Mouse (Mus musculus) intestine, postnatal 0 days (tissue): ENCODE data around the gene Mterf4. TPM values are rescaled to one million over a fixed set of nuclear protein-coding genes. Genes with fewer than 3 reads are reported as not detected.

ENCODE experiments used
- ATAC-seq: fragments of 200-750 bp; cut with Nextera tagmentation; 2 replicates; pipeline ENCODE4 v1.8.0; 2017; ENCODE audit warnings: mild to moderate bottlenecking, moderate TSS enrichment, moderate library complexity
- H3K27ac ChIP-seq: fragments of 300-500 bp; sonication (generic); 2 replicates; pipeline ENCODE4 v1.5.1; 2014; ENCODE audit warnings: mild to moderate bottlenecking, low read depth, low read length, moderate library complexity
- H3K27me3 ChIP-seq: fragments of 300-500 bp; sonication (generic); replicated peaks from 2 replicates; pipeline ENCODE4 v1.6.1; 2014; ENCODE audit warnings: low read length, mixed read lengths; ENCODE audit not compliant: control insufficient read depth, insufficient read depth
- H3K36me3 ChIP-seq: fragments of 300-500 bp; sonication (generic); 2 replicates; pipeline ENCODE4 v1.6.1; 2014; ENCODE audit warnings: mild to moderate bottlenecking, moderate library complexity; ENCODE audit not compliant: control insufficient read depth, insufficient read depth
- H3K4me1 ChIP-seq: fragments of 300-500 bp; sonication (generic); replicated peaks from 2 replicates; pipeline ENCODE4 v1.6.1; 2014; ENCODE audit warnings: antibody characterized with exemption, low read length, mixed read lengths; ENCODE audit not compliant: control insufficient read depth, insufficient read depth
- H3K4me2 ChIP-seq: fragments of 300-500 bp; sonication (generic); replicated peaks from 2 replicates; pipeline ENCODE4 v1.6.1; 2014; ENCODE audit warnings: low read depth, mild to moderate bottlenecking, moderate library complexity
- H3K4me3 ChIP-seq: fragments of 300-500 bp; sonication (generic); 2 replicates; pipeline ENCODE4 v1.5.1; 2014; ENCODE audit warnings: low read depth, low read length
- H3K9ac ChIP-seq: fragments of 300-500 bp; sonication (generic); 2 replicates; pipeline ENCODE4 v1.6.1; 2014; ENCODE audit warnings: mild to moderate bottlenecking, low read depth, low read length
- H3K9me3 ChIP-seq: fragments of 300-500 bp; sonication (generic); 2 replicates; pipeline ENCODE4 v1.6.1; 2016; ENCODE audit warnings: mixed run types; ENCODE audit not compliant: control insufficient read depth
- CTCF ChIP-seq: sonication (generic); IDR thresholded peaks from 2 replicates; pipeline ENCODE4 v1.5.1; 2016; ENCODE audit warnings: low read depth, mild to moderate bottlenecking, control low read depth, antibody characterized with exemption, moderate library complexity
- WGBS: fragments of 180-500 bp; shearing (Covaris S2); extraction: QIAGEN DNeasy Blood & Tissue Kit; methylation state at CpG from one replicate; pipeline ENCODE4 v1.1.7; 2014; 5-methylcytosine and 5-hydroxymethylcytosine counted together
- polyA plus RNA-seq: library from polyadenylated mRNA; unstranded; fragments of >200 nt; fragmentation: Nextera tagmentation; extraction: Ambion mirVana; gene quantifications from 2 replicates; pipeline ENCODE4 v1.2.1, GENCODE M21; 2015

The Mterf4 gene
- 7.7 and 9.1 TPM in 2 replicates for polyA plus RNA-seq

DNA sequence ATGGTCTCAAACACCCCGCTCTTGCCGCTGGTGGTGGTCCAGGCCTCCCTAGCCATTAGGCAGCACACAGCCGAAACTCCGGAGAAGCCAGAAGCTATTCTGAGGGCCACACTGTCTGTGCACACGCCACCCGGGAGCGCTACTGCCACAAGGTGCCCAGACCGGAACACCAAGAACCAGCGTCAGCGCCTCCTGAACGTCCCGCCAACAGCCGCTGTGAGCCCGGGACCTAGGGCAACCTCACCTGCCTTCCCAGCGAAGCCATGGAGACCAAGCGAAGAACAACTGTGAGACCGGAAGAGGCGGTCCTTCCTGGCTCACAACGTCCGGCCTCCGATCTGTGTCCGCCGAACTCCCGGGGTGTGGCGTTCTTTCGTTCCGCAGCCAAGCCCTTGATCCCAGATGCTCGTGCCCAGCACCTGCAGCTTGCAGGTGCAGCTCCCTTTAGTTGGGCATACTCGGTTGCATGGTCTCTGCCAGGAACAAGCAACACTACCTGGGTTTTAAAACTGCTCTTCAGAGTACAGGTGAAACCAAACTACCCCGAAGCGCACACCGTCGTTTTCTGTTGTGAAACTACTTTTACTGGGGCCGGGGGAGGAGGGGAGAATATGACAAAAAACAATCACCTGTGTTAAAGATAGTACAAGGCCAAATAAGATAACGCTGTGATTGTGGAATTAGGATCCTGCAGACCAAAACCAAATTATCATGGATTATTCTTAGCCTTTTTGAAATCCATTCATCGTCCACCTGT lies at the start of gene Mterf4:
Gene Mterf4 (minus strand): TSS at position 335 of the 757 bp plus-strand sequence.
- Histone ChIP-seq H3K4me2 (peak within 1 kb of the TSS; percentile 91), H3K27ac (no peak within 1 kb of the TSS), H3K9ac (peak within 1 kb of the TSS; percentile 72), H3K4me1 (0 out of 2 replicates have a peak, but pooled peaks cover 2% of the 10 kb centered on the region), H3K27me3 (no peaks in the 10 kb centered on the region), H3K9me3 (no peaks in the 10 kb centered on the region), H3K4me3 (peak within 1 kb of the TSS; percentile 79), H3K36me3 (peaks cover 38% of the 10 kb centered on the region; the same call in 1 of the 2 replicates)
- peak; percentile 16; the same call in 1 of the 2 replicates for TF ChIP-seq CTCF
- peak; percentile 94 for ATAC-seq
- WGBS: 6% methylated on average over 36 of the region's 36 CpGs

DNA sequence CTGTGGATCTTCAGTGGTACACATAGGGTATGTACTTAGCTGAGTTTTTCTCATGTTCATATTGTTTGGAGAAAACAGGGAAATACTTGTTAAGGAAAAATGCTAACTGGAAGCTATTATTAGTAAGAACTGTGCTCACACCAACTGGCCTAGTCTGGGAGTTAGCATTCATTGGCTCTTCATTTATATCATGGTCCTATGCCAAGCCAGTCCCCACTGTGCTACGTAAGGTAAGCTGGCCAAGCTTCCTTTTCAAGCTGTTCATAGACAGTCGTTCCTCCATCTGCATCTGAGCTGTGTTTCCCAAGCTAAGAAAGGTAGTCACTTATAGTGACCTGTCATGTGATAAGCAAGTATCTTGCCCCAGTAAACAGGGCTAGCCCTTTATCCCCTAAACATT lies 47.0 kb upstream of the Mterf4 start:
- 86% methylated on average over 2 of the region's 2 CpGs for WGBS
- no peak for ATAC-seq
- H3K4me3 ChIP-seq: no peak overlapping the region
- peaks cover 70% of the 10 kb centered on the region for H3K36me3 ChIP-seq
- no peak for TF ChIP-seq CTCF
- no peak overlapping the region for H3K4me2 ChIP-seq
- H3K27ac ChIP-seq: no peak overlapping the region
- no peak overlapping the region for H3K9ac ChIP-seq
- H3K4me1 ChIP-seq: no peaks in the 10 kb centered on the region
- H3K9me3 ChIP-seq: no peaks in the 10 kb centered on the region
- no peaks in the 10 kb centered on the region for H3K27me3 ChIP-seq

DNA sequence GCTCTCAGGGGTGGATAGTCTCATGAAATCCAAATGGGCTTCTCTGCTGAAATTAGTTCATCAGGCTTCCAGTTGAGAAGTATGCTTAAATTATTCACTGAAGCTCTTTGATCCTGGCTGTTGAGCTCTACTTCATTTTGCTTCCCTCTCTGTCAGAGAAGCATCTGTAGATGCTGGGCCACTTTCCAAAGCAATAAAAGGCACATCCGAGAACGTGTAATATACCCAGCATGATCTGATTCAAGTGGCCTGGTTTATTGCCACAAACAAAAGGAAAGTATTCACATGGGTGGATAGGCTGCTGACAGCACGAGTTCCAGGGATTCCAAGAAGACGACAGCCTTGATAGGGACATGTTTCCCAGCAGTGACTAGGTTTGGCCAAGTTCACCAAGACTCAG lies 44.0 kb upstream of the Mterf4 start:
- H3K27me3 ChIP-seq: no peaks in the 10 kb centered on the region

DNA sequence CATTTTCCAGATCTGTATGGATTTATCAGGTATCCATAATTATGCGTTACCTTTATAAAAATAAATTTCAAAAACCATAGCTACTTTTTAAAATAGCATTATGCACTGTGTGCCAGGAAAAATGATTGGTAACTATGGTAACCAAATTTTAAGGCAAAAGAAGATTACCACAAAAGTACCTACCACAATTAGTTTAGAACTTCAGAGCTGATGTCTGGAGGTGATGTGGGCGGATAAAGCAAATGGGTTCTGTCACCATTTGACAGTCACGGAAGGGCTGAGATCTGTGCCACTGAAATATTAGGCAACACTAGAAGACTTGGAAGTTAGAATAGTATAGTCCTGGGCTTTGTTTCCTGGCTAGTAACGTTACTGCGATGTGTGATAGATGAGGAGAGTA lies 41.5 kb upstream of the Mterf4 start:
- H3K4me1 ChIP-seq: no peaks in the 10 kb centered on the region
- no peak overlapping the region for H3K4me2 ChIP-seq
- no peak for TF ChIP-seq CTCF
- 88% methylated on average over 5 of the region's 5 CpGs for WGBS
- no peak for ATAC-seq
- no peak overlapping the region for H3K4me3 ChIP-seq
- H3K27me3 ChIP-seq: no peaks in the 10 kb centered on the region
- no peak overlapping the region for H3K9ac ChIP-seq
- peaks cover 46% of the 10 kb centered on the region for H3K36me3 ChIP-seq
- H3K9me3 ChIP-seq: no peaks in the 10 kb centered on the region
- no peak overlapping the region for H3K27ac ChIP-seq

More for the DNA sequence above, 44.0 kb upstream of the Mterf4 start:
- Histone ChIP-seq H3K36me3 (peaks cover 60% of the 10 kb centered on the region), H3K4me3 (no peak overlapping the region), H3K9me3 (no peaks in the 10 kb centered on the region), H3K27ac (no peak overlapping the region), H3K9ac (no peak overlapping the region), H3K4me1 (no peaks in the 10 kb centered on the region), H3K4me2 (no peak overlapping the region)
- no peak for TF ChIP-seq CTCF
- WGBS: 59% methylated on average over 4 of the region's 4 CpGs
- no peak for ATAC-seq

DNA sequence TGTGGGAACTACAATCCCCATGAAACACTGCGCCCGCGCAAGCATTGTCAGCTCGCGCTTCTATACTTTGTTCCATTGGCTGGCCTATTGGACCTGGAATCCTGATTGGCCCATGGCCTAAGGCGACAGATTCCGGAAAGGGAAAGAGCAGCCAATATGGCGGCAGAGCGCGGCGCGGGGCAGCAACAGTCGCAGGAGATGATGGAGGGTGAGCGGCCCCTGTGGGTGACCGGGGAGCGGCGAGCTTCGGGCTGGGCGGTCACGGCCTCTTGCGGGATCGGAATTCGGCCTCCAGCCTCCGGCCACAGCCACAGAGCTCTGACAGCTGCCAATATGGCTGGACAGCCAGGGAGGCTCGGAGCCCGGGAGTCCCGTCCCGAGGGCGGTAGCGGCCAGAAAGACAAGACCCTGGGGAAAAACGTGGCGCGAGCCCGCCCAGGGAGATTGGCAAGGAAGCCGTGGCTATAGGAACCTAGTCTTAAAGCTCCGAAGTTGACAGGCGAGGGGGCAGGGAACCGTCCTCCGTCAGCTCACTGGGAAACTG lies 37.9 kb upstream of the Mterf4 start:
- H3K4me1 ChIP-seq: no peaks in the 10 kb centered on the region
- peak; percentile 67 for TF ChIP-seq CTCF
- peak overlapping the region; percentile 72 for H3K9ac ChIP-seq
- no peaks in the 10 kb centered on the region for H3K27me3 ChIP-seq
- H3K27ac ChIP-seq: peak overlapping the region; percentile 50; the same call in 1 of the 2 replicates
- peak overlapping the region; percentile 88 for H3K4me3 ChIP-seq
- WGBS: under 1% methylated on average over 39 of the region's 39 CpGs
- peak overlapping the region; percentile 90 for H3K4me2 ChIP-seq
- H3K36me3 ChIP-seq: peaks cover 22% of the 10 kb centered on the region
- no peaks in the 10 kb centered on the region for H3K9me3 ChIP-seq
- peak; percentile 95 for ATAC-seq

DNA sequence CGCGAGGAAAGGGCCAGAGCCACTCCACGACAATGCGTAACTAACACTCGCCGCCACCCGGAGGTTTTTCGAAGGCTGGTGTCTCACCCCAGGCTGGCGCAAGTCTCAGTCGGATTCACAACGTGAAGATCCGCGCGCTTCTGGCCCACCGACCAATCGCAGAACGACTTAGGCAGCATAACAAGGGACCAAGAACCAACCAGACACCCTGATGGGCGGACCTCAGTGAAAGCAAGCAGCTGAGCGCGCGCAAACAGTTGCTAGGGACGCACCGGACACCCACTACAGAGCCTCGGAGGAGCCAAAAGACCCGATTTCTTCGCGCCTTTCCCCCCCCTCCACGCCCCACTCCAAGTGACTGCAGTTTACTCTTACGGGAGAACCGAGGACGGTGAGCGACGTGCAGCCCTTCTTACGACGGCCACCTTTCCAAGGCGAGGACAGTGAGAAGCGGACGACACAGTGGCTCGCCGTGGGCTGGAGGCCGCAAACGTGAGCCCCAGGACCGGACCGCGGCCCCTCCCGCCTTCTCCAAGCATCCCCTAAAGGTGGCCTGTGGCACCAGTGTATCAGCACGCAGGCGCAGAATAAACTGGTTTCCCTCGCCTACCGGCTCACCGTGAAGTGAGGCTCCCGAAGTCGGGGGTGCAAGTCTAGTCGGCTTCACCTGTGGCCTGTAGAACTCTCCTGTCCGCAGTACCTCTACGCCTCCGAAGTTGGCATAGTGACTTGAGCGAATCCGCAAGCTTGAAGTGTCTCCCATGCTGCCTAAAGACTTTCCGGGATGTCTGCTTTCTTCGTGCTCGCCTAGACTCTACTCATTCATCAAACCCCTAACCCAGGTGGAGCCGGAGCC lies 37.2 kb upstream of the Mterf4 start, which contains the start of the genes Ppp1r7 and Pask:
Gene Ppp1r7 (plus strand): TSS at position 207 of the 856 bp plus-strand sequence.
Gene Pask (minus strand): TSS at position 835 of the 856 bp plus-strand sequence.
- under 1% methylated on average over 63 of the region's 63 CpGs for WGBS
- TF ChIP-seq CTCF: no peak
- Histone ChIP-seq H3K27ac (peak within 1 kb of the TSS; percentile 50; the same call in 1 of the 2 replicates), H3K4me2 (peak within 1 kb of the TSS; percentile 90), H3K9me3 (no peaks in the 10 kb centered on the region), H3K9ac (peak within 1 kb of the TSS; percentile 72), H3K4me3 (peak within 1 kb of the TSS; percentile 88), H3K27me3 (no peaks in the 10 kb centered on the region), H3K36me3 (peaks cover 16% of the 10 kb centered on the region), H3K4me1 (no peaks in the 10 kb centered on the region)
- peak; percentile 93 for ATAC-seq
